Mouse (Mus musculus) CH12.LX (cell line): ENCODE results near the gene Rbmx2. TPM values are rescaled to one million over a fixed set of nuclear protein-coding genes. Genes with fewer than 3 reads are reported as not detected.

Experiments used
- DNase-seq: peaks from one replicate; pipeline ENCODE4 v3.0.0-alpha.2; 2013; ENCODE audit errors: extremely low read depth
- H3K27ac ChIP-seq: 2 replicates; pipeline ENCODE4 v1.5.1; 2012; ENCODE audit warnings: low read depth, mild to moderate bottlenecking, control low read depth, moderate library complexity; ENCODE audit not compliant: insufficient read depth
- H3K27me3 ChIP-seq: replicated peaks from 2 replicates; pipeline ENCODE3; 2012; ENCODE audit warnings: inconsistent platforms
- H3K36me3 ChIP-seq, 2 experiments: replicated peaks in 1 of 2; 2 replicates each; pipeline versions ENCODE3 to v1.6.1; 2012; ENCODE audit warnings: inconsistent platforms in 1 of 2, low read length in 1 of 2, mild to moderate bottlenecking in 1 of 2, mixed read lengths in 1 of 2, moderate library complexity in 1 of 2; ENCODE audit not compliant: control insufficient read depth in 1 of 2, insufficient read depth in 1 of 2
- H3K4me1 ChIP-seq, 2 experiments: 2 replicates each; pipeline ENCODE4 v1.6.1; 2012; ENCODE audit warnings: inconsistent platforms in 1 of 2, moderate library complexity in 1 of 2; ENCODE audit not compliant: insufficient read depth in 2 of 2, control insufficient read depth in 1 of 2
- H3K4me2 ChIP-seq: 2 replicates; pipeline ENCODE4 v1.6.1; 2012; ENCODE audit warnings: low read depth, mild to moderate bottlenecking, control low read depth; ENCODE audit not compliant: poor library complexity, insufficient read depth, severe bottlenecking
- H3K4me3 ChIP-seq, 3 experiments: fragments of 150-350 bp in 1 of 3; sonication (generic) in 1 of 3; replicated peaks in 1 of 3; 2 replicates each; pipeline versions ENCODE3 to v1.5.1; 2011 to 2012; ENCODE audit warnings: low read depth in 2 of 3, low read length in 2 of 3, mild to moderate bottlenecking in 2 of 3, moderate library complexity in 2 of 3, control low read depth in 1 of 3, improper control_type of control experiment in 1 of 3, inconsistent platforms in 1 of 3, mixed read lengths in 1 of 3; ENCODE audit not compliant: poor library complexity in 1 of 3
- H3K79me2 ChIP-seq: replicated peaks from 2 replicates; pipeline ENCODE4 v1.6.1; 2012; ENCODE audit warnings: mild to moderate bottlenecking, moderate library complexity; ENCODE audit not compliant: control insufficient read depth, poor library complexity, insufficient read depth, severe bottlenecking; ENCODE audit errors: extremely low read depth
- H3K9ac ChIP-seq: 2 replicates; pipeline ENCODE4 v1.6.1; 2012; ENCODE audit warnings: low read depth, mild to moderate bottlenecking, control low read depth, moderate library complexity; ENCODE audit not compliant: insufficient read depth
- H3K9me3 ChIP-seq: replicated peaks from 2 replicates; pipeline ENCODE3; 2012; ENCODE audit warnings: low read length, inconsistent platforms, mixed read lengths
- BHLHE40 ChIP-seq: IDR thresholded peaks from 2 replicates; pipeline ENCODE4 v1.6.1; 2011; ENCODE audit warnings: mild to moderate bottlenecking, low read depth, low read length, improper control_type of control experiment
- CTCF ChIP-seq, 2 experiments: IDR thresholded peaks in 1 of 2; conservative IDR thresholded peaks in 1 of 2; 2 replicates each; pipeline ENCODE4 v1.5.1; 2011 to 2012; ENCODE audit warnings: low read depth in 2 of 2, low read length in 2 of 2, improper control_type of control experiment in 1 of 2, inconsistent platforms in 1 of 2, mild to moderate bottlenecking in 1 of 2, moderate library complexity in 1 of 2
- E2F4 ChIP-seq: IDR thresholded peaks from 2 replicates; pipeline ENCODE4 v1.6.1; 2011; ENCODE audit warnings: low read depth, low read length, improper control_type of control experiment; ENCODE audit not compliant: insufficient replicate concordance
- ELF1 ChIP-seq: IDR thresholded peaks from 2 replicates; pipeline ENCODE4 v1.6.1; 2014; ENCODE audit warnings: low read depth, mild to moderate bottlenecking, inconsistent platforms, low read length, improper control_type of control experiment
- GABPA ChIP-seq: IDR thresholded peaks from 2 replicates; pipeline ENCODE4 v1.6.1; 2012; ENCODE audit warnings: low read depth, low read length, improper control_type of control experiment, inconsistent platforms; ENCODE audit not compliant: insufficient replicate concordance
- HCFC1 ChIP-seq: IDR thresholded peaks from 2 replicates; pipeline ENCODE4 v1.6.1; 2012; ENCODE audit warnings: low read depth, mild to moderate bottlenecking, inconsistent platforms, low read length, improper control_type of control experiment
- JUND ChIP-seq: conservative IDR thresholded peaks from 2 replicates; pipeline ENCODE4 v1.6.1; 2011; ENCODE audit warnings: low read depth, low read length, improper control_type of control experiment
- MAZ ChIP-seq: IDR thresholded peaks from 2 replicates; pipeline ENCODE4 v1.6.1; 2012; ENCODE audit warnings: low read depth, mild to moderate bottlenecking, inconsistent platforms, low read length, improper control_type of control experiment, moderate library complexity
- MXI1 ChIP-seq: IDR thresholded peaks from 2 replicates; pipeline ENCODE4 v1.6.1; 2011; ENCODE audit warnings: mild to moderate bottlenecking, low read depth, low read length, improper control_type of control experiment
- NELFE ChIP-seq: IDR thresholded peaks from 2 replicates; pipeline ENCODE4 v1.6.1; 2011; ENCODE audit warnings: low read depth, low read length, improper control_type of control experiment
- PAX5 ChIP-seq: IDR thresholded peaks from 2 replicates; pipeline ENCODE4 v1.6.1; 2012; ENCODE audit warnings: low read length, inconsistent platforms, mixed read lengths
- RAD21 ChIP-seq: IDR thresholded peaks from 2 replicates; pipeline ENCODE4 v1.6.1; 2011; ENCODE audit warnings: low read depth, mild to moderate bottlenecking, low read length, improper control_type of control experiment, moderate library complexity
- RCOR1 ChIP-seq: conservative IDR thresholded peaks from 2 replicates; pipeline ENCODE4 v1.6.1; 2012; ENCODE audit warnings: low read depth, mild to moderate bottlenecking, inconsistent platforms, low read length, improper control_type of control experiment
- SMC3 ChIP-seq: IDR thresholded peaks from 2 replicates; pipeline ENCODE4 v1.6.1; 2011; ENCODE audit warnings: low read depth, low read length, improper control_type of control experiment
- TBP ChIP-seq: conservative IDR thresholded peaks from 2 replicates; pipeline ENCODE4 v1.6.1; 2011; ENCODE audit warnings: low read depth, low read length, improper control_type of control experiment
- TCF12 ChIP-seq: IDR thresholded peaks from 2 replicates; pipeline ENCODE4 v1.6.1; 2014; ENCODE audit warnings: low read depth, mild to moderate bottlenecking, inconsistent platforms, low read length, improper control_type of control experiment
- UBTF ChIP-seq: IDR thresholded peaks from 2 replicates; pipeline ENCODE4 v1.6.1; 2012; ENCODE audit warnings: low read depth, mild to moderate bottlenecking, inconsistent platforms, low read length, improper control_type of control experiment, moderate library complexity
- ZC3H11A ChIP-seq: IDR thresholded peaks from 2 replicates; pipeline ENCODE4 v1.6.1; 2012; ENCODE audit warnings: low read depth, mild to moderate bottlenecking, inconsistent platforms, low read length, improper control_type of control experiment
- ZKSCAN1 ChIP-seq: IDR thresholded peaks from 2 replicates; pipeline ENCODE4 v1.6.1; 2012; ENCODE audit warnings: low read depth, inconsistent platforms, low read length, improper control_type of control experiment, borderline replicate concordance
- ZMIZ1 ChIP-seq: IDR thresholded peaks from 2 replicates; pipeline ENCODE4 v1.6.1; 2012; ENCODE audit warnings: low read depth, mild to moderate bottlenecking, inconsistent platforms, low read length, improper control_type of control experiment
- dilution Hi-C: fragments of 300-500 bp; cut with MboI; formaldehyde crosslinking; loops from 2 replicates; pipeline ENCODE4 v1.14.3; 2020; ENCODE audit warnings: low sequenced_read_pairs; ENCODE audit not compliant: extremely low pct_unique_long_range_greater_than_20kb, extremely low pct_ligation_motif_present
- in situ Hi-C: fragments of 300-500 bp; cut with MboI; formaldehyde crosslinking; loops from 3 replicates; pipeline ENCODE4 v1.14.3; 2019; ENCODE audit warnings: low sequenced_read_pairs, low pct_ligation_motif_present, low pct_unique_long_range_greater_than_20kb, mixed read lengths
- polyA plus RNA-seq: library from polyadenylated mRNA; unstranded; fragments of >175 nt; gene quantifications from 2 replicates; pipeline ENCODE4 v1.2.1, GENCODE M21; 2012; ENCODE audit warnings: low read depth; ENCODE audit not compliant: insufficient read length
- total RNA-seq, 2 experiments: library from RNA; depleted of rRNA; stranded (reverse); fragments of 300-350 nt in 1 of 2; fragments of >200 nt in 1 of 2; gene quantifications; 2 replicates each; pipeline ENCODE4 v1.2.3; 2012 to 2014

The Rbmx2 gene
- total and polyA plus RNA-seq, 3 experiments = 15.1 to 18.4 (median 16.9) TPM

- Histone ChIP-seq H3K36me3 (no peaks in the 10 kb centered on the region), H3K9me3 (no peaks in the 10 kb centered on the region), H3K9ac (no peak within 1 kb of the TSS), H3K27ac (no peak within 1 kb of the TSS), H3K27me3 (no peaks in the 10 kb centered on the region), H3K79me2 (no peaks in the 10 kb centered on the region), H3K4me1 (peaks cover 0 to 2% of the 10 kb centered on the region in 2 experiments; a peak in 1 of 4 replicates), H3K4me3 (no peak within 1 kb of the TSS), H3K4me2 (peak within 1 kb of the TSS; percentile 21; the same call in 1 of the 2 replicates)
- TF ChIP-seq NELFE (no peak), HCFC1 (no peak), JUND (no peak), ELF1 (no peak), MAZ (no peak), ZC3H11A (no peak), SMC3 (no peak), ZKSCAN1 (no peak), E2F4 (no peak), MXI1 (no peak), GABPA (no peak), TCF12 (no peak), CTCF (conservative IDR thresholded peaks at IDR 0.05 in 1 of 2, IDR thresholded peaks at IDR 0.05 in 1 of 2; ENCODE audit: low read depth in 2 of 2, low read length in 2 of 2) (no peak), ZMIZ1 (no peak), TBP (no peak), PAX5 (no peak), UBTF (no peak), BHLHE40 (no peak)
- no peak for DNase-seq
- in situ Hi-C loops (no loop called here), dilution Hi-C loops (no loop called here)
These were observed 20.6 kb upstream of the Rbmx2 start, which contains the start of gene Gpr119 for GRCm38 (mm10) chrX:48674171-48674570. Gene Gpr119 (minus strand): TSS chrX:48674478.

GRCm38 (mm10) chrX:48683451-48683850 lies 11.4 kb upstream of the Rbmx2 start:
- no peak overlapping the region for H3K4me3 ChIP-seq
- DNase-seq = peak; percentile 61
- in situ Hi-C loops = loop anchor here (25.0 kb wide), 1 partner anchor 629 kb away; no protein-coding TSS in a partner anchor
- no peaks in the 10 kb centered on the region for H3K9me3 ChIP-seq
- no peaks in the 10 kb centered on the region for H3K79me2 ChIP-seq
- dilution Hi-C loops = no loop called here
- no peaks in the 10 kb centered on the region for H3K27me3 ChIP-seq
- H3K4me1 ChIP-seq = no peaks in the 10 kb centered on the region
- no peaks in the 10 kb centered on the region for H3K36me3 ChIP-seq
- H3K9ac ChIP-seq = no peak overlapping the region
- H3K4me2 ChIP-seq = no peak overlapping the region
- TF ChIP-seq RAD21 (peak; percentile 17), SMC3 (peak; percentile 40), MXI1 (no peak), RCOR1 (no peak), CTCF (conservative IDR thresholded peaks at IDR 0.05 in 1 of 2, IDR thresholded peaks at IDR 0.05 in 1 of 2; ENCODE audit: low read depth in 2 of 2, low read length in 2 of 2) (peak; percentile 29 to 67; a peak in 2 of 4 replicates)
- no peak overlapping the region for H3K27ac ChIP-seq
